ENCODE assay signal across 18 mouse cellular contexts in the genomic region with DNA sequence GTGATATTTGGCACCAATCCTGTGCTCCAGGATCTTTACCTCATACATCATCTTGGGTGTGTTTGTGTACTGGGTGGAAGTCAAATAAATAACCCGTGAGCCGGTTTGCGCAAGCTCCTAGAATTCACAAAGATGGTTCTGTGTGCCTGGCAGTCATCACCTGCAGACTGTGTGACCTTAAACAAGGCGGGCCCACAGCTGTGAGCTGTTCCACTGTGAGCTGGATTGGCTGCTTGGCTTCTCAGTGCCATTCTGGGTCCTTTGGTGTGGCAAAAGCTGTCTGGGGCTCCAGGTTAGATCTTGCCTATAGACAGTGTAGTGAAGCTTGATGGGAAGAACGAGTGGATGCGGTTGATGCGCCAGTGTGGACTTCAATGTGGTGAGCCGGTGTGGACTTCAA. TPM values are rescaled to one million over a fixed set of nuclear protein-coding genes. Genes with fewer than 3 reads are reported as not detected.
DNase-seq lines count a peak whose midpoint lies in the region; ATAC-seq and TF ChIP-seq lines count a peak whose summit lies in the region.
"Had no signal": no experiment of that assay in that cellular context is flagged by ENCODE, and none has a peak within 500 bp of the region (broad histone marks: within the 10 kb centered on the region; RNA-seq: fewer than 3 reads in every experiment).

No protein-coding gene starts in this region.

- no peak overlapping the region for H3K4me3 ChIP-seq in lung, embryonic 14.5 days (ENCODE audit: low read depth, low read length)
- no peak overlapping the region for H3K4me3 ChIP-seq in intestine, embryonic 16.5 days (ENCODE audit: low read length)
- H3K4me3 ChIP-seq in limb, embryonic 15.5 days: no peak overlapping the region
- no peak overlapping the region for H3K4me3 ChIP-seq in kidney, embryonic 16.5 days (ENCODE audit: low read length)
- H3K4me3 ChIP-seq: erythroblast, embryonic 14.5 days; hindbrain, embryonic 15.5 days; liver, embryonic 15.5 days; megakaryocyte, embryonic 14.5 days had no signal

- peaks cover 19% of the 10 kb centered on the region for H3K4me1 ChIP-seq in lung, embryonic 14.5 days (ENCODE audit: insufficient read depth)
- peaks cover 27% of the 10 kb centered on the region for H3K4me1 ChIP-seq in intestine, embryonic 16.5 days (ENCODE audit: control insufficient read depth, insufficient read depth, low read length)
- H3K4me1 ChIP-seq in limb, embryonic 15.5 days: peaks cover 24% of the 10 kb centered on the region
- H3K4me1 ChIP-seq in kidney, embryonic 16.5 days (ENCODE audit: insufficient read depth, low read length): peaks cover 31% of the 10 kb centered on the region
- H3K4me1 ChIP-seq: hindbrain, embryonic 15.5 days had no signal

- no peaks in the 10 kb centered on the region for H3K9me3 ChIP-seq in lung, embryonic 14.5 days (ENCODE audit: low read depth, low read length)
- H3K9me3 ChIP-seq in intestine, embryonic 16.5 days (ENCODE audit: control insufficient read depth, low read length): no peaks in the 10 kb centered on the region
- no peaks in the 10 kb centered on the region for H3K9me3 ChIP-seq in limb, embryonic 15.5 days
- no peaks in the 10 kb centered on the region for H3K9me3 ChIP-seq in kidney, embryonic 16.5 days (ENCODE audit: low read length)
- H3K9me3 ChIP-seq: hindbrain, embryonic 15.5 days; liver, embryonic 15.5 days; megakaryocyte, embryonic 14.5 days had no signal

- peak overlapping the region; percentile 46; the same call in 1 of the 2 replicates for H3K27ac ChIP-seq in lung, embryonic 14.5 days (ENCODE audit: low read depth)
- H3K27ac ChIP-seq in intestine, embryonic 16.5 days (ENCODE audit: low read length): no peak overlapping the region
- H3K27ac ChIP-seq in limb, embryonic 15.5 days: peak overlapping the region; percentile 47
- no peak overlapping the region for H3K27ac ChIP-seq in kidney, embryonic 16.5 days (ENCODE audit: low read length)
- H3K27ac ChIP-seq: hindbrain, embryonic 15.5 days; liver, embryonic 15.5 days had no signal

- H3K9ac ChIP-seq in lung, embryonic 14.5 days: no peak overlapping the region
- H3K9ac ChIP-seq in intestine, embryonic 16.5 days (ENCODE audit: low read depth, low read length): no peak overlapping the region
- H3K9ac ChIP-seq in limb, embryonic 15.5 days: no peak overlapping the region
- H3K9ac ChIP-seq in kidney, embryonic 16.5 days (replicated peaks; ENCODE audit: low read length): no peak overlapping the region
- H3K9ac ChIP-seq: hindbrain, embryonic 15.5 days; liver, embryonic 15.5 days had no signal

- 68% methylated on average over 8 of the region's 8 CpGs for WGBS in lung, embryonic 14.5 days
- 66% methylated on average over 8 of the region's 8 CpGs for WGBS in intestine, embryonic 16.5 days
- 63% methylated on average over 8 of the region's 8 CpGs for WGBS in limb, embryonic 15.5 days
- WGBS in kidney, embryonic 16.5 days: 71% methylated on average over 8 of the region's 8 CpGs

- ATAC-seq in lung, embryonic 14.5 days (ENCODE audit: insufficient read depth): no peak
- ATAC-seq in intestine, embryonic 16.5 days: peak; percentile 40
- ATAC-seq in limb, embryonic 15.5 days (ENCODE audit: insufficient number of reproducible peaks, low FRiP score, low TSS enrichment, low read depth): peak; percentile 50; the same call in 1 of the 2 replicates
- no peak for ATAC-seq in kidney, embryonic 16.5 days (ENCODE audit: low FRiP score, low TSS enrichment)
- ATAC-seq: CD4-positive, CD25-positive, alpha-beta regulatory T cell, adult 4 months; forebrain, embryonic 16.5 days had no signal

- H3K4me2 ChIP-seq in lung, embryonic 14.5 days: no peak overlapping the region
- H3K4me2 ChIP-seq in intestine, embryonic 16.5 days (ENCODE audit: low read depth, low read length): no peak overlapping the region
- H3K4me2 ChIP-seq in limb, embryonic 15.5 days: no peak overlapping the region
- no peak overlapping the region for H3K4me2 ChIP-seq in kidney, embryonic 16.5 days (replicated peaks; ENCODE audit: low read depth, low read length)
- H3K4me2 ChIP-seq: hindbrain, embryonic 15.5 days; liver, embryonic 15.5 days had no signal

- H3K27me3 ChIP-seq in lung, embryonic 14.5 days (ENCODE audit: insufficient read depth, low read length): no peaks in the 10 kb centered on the region
- no peaks in the 10 kb centered on the region for H3K27me3 ChIP-seq in intestine, embryonic 16.5 days (replicated peaks; ENCODE audit: control insufficient read depth, insufficient read depth, low read length)
- no peaks in the 10 kb centered on the region for H3K27me3 ChIP-seq in limb, embryonic 15.5 days
- no peaks in the 10 kb centered on the region for H3K27me3 ChIP-seq in kidney, embryonic 16.5 days (ENCODE audit: insufficient read depth, low read length)
- H3K27me3 ChIP-seq: hindbrain, embryonic 15.5 days had no signal

- H3K36me3 ChIP-seq in lung, embryonic 14.5 days (ENCODE audit: insufficient read depth): no peaks in the 10 kb centered on the region
- no peaks in the 10 kb centered on the region for H3K36me3 ChIP-seq in intestine, embryonic 16.5 days (ENCODE audit: control insufficient read depth, insufficient read depth, low read length)
- H3K36me3 ChIP-seq in limb, embryonic 15.5 days: no peaks in the 10 kb centered on the region
- no peaks in the 10 kb centered on the region for H3K36me3 ChIP-seq in kidney, embryonic 16.5 days (ENCODE audit: insufficient read depth, low read length)
- H3K36me3 ChIP-seq: hindbrain, embryonic 15.5 days; liver, embryonic 15.5 days had no signal

- TF ChIP-seq CTCF in lung, embryonic 14.5 days (IDR thresholded peaks at IDR 0.05; ENCODE audit: low read depth): no peak

- no peak for DNase-seq in lung, embryonic 14.5 days
- no peak for DNase-seq in lung, postnatal 14 days
- peak; percentile 62 to 67 for DNase-seq in thymus, postnatal 10 days (ENCODE audit: low spot score in 2 of 2)
- no peak for DNase-seq in layer of hippocampus, adult 9-11 months
- DNase-seq in spleen, postnatal 36 days (ENCODE audit: low spot score in 2 of 2): no peak
- DNase-seq: adrenal gland, postnatal 25 days; cerebellum, adult 9-10 months; heart, adult 18-20 months; kidney, adult 2 months had no signal

RNA-seq across cellular contexts. Expression of a gene that starts 19.6 kb away (rescaled TPM):
- 37.3 and 38.5 TPM in 2 replicates for polyA plus RNA-seq in lung, embryonic 14.5 days (2014; fragmentation: Nextera tagmentation; extraction: Ambion mirVana)
- 50.4 and 57.2 TPM in 2 replicates for polyA plus RNA-seq in intestine, embryonic 16.5 days (2015; fragmentation: Nextera tagmentation; extraction: Ambion mirVana)
- polyA plus RNA-seq in limb, embryonic 15.5 days (2015; fragmentation: Nextera tagmentation; extraction: Ambion mirVana): 26.2 and 26.6 TPM in 2 replicates
- 26.4 and 26.6 TPM in 2 replicates for polyA plus RNA-seq in kidney, embryonic 16.5 days (2015; fragmentation: Nextera tagmentation; extraction: Ambion mirVana)

Comparison
In these comparisons a context has a peak if more than half of its experiments do, and no peak if none do; other contexts are left out.
1. ATAC-seq: peak in intestine, embryonic 16.5 days (single experiment) and limb, embryonic 15.5 days (single experiment); none in lung, embryonic 14.5 days (single experiment) and kidney, embryonic 16.5 days (single experiment).
2. DNase-seq: peak in thymus, postnatal 10 days (2 of 2); none in lung, embryonic 14.5 days (single experiment), lung, postnatal 14 days (single experiment), layer of hippocampus, adult 9-11 months (single experiment) and spleen, postnatal 36 days (0 of 2).
3. H3K27ac ChIP-seq: peak in lung, embryonic 14.5 days (single experiment) and limb, embryonic 15.5 days (single experiment); none in intestine, embryonic 16.5 days (single experiment) and kidney, embryonic 16.5 days (single experiment).